Mouse (Mus musculus) spleen, postnatal 10 days (tissue): Measurements from ENCODE around the gene Rbm4b.

Experiments used
- DNase-seq, 2 experiments: peaks; one replicate each; pipeline ENCODE4 v3.0.0; 2021 to 2022; ENCODE audit warnings: low spot score in 2 of 2

Rbm4b gene

DNA sequence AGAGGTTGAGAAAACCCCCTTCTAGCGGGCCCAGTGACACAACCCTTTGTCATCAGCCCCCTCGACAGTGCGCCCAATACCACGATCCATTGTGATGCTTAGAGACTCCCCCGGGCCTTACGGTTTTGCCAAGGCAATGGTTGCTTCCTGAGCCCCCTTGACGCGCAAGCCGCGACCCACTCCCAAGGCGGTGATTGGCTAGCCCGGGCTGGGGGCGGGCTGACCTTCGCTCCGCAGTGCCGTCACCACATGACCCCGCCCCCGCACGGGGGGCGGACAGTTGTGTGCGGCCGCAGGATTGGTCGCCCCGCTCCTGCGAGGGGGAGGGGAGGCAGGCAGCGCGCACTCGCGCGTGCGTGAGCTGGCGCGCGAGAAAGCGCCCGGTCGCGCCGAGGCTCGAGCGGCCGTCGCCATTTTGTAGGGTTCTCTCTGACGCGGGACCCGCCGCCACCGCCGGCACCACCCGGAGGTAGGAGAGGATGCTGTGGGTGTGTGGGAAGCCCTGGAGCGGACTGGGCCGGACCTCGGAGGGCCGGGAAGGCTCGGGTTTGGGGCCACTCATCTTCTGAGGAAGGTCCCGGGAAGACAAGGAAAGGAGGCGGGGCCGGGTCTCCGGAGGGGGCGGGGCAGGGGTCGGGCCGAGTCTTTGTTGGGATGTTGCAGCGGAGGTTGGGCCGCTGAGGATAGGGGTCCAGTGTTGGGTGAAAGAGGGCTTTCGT lies at the start of gene Rbm4b:
Gene Rbm4b, plus strand, starts transcription at position 305 of the 719 bp plus-strand sequence.
- peak; percentile 89 to 95 for DNase-seq

DNA sequence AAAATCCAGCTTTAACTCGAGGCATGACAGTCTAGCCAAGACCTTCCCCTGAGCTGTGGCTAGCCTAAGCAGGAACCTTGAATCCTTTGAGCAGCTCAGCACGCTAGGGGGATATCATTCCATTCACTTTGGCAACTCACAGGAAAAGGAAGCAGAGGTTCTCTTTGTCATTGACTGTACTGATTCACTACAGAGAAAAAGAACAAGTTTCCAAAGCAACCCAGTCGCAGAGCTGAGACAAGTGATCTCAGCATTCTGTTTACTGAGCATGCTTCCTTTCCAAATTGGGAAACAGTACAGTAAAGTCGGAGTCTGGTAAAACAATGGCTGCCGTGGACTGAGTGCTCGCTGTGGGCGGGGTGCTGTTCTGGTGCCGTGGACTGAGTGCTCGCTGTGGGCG lies 47.5 kb upstream of the Rbm4b start:
- DNase-seq: no peak

DNA sequence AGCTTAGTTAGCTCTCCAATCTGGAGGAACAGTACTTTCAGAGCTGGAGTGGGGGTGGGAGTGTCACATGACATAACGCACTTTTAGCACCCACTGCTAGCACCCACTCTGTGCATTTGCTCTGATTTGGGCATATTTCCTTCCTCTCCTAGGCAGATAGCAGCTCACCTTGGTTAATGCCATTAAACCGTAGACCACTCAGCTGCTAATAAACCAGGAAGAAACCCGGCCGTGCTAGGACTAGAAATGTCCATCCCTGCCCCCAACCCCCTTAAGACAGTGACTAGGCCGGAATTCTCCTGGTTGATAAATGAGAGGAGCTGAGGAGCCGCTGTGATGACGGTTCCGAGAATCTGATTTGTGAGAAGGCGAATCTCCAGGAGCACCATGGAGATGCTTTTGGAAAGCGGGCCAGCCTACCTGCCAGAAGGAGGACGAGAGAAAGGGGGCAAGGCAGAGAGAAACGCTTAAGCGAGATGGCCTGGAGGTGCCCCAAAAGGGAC lies 45.1 kb upstream of the Rbm4b start, which contains the start of gene Sptbn2:
Gene Sptbn2, plus strand, starts transcription at position 70 of the 503 bp plus-strand sequence.
- DNase-seq: no peak

DNA sequence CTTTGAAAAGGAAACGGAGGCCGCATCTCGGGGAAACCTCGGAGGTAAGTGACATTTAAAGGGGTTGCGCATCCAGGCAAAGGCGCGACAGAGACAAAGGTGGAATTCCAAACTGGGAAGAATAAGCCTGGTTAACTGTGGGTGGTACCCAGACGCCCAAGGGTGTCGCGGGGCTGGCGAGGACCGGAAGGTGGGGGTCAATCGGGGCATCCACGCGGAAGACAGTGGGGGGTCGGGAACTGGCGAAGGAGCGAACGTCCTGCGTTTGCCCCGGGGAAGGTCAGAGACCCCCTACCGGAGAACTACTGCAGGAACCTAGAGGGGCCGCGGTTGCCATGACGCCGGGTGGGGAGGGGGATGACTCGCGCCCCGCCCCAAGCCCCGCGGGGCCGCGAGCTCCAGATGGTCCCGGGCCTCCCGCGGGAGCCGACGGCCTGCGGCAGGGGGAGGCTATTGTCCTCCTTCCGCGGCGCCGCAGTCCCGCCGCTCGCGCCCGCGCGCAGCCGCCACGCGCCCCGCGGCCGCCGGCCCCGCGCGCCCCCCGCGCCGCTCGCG lies 44.6 kb upstream of the Rbm4b start:
- no peak for DNase-seq

DNA sequence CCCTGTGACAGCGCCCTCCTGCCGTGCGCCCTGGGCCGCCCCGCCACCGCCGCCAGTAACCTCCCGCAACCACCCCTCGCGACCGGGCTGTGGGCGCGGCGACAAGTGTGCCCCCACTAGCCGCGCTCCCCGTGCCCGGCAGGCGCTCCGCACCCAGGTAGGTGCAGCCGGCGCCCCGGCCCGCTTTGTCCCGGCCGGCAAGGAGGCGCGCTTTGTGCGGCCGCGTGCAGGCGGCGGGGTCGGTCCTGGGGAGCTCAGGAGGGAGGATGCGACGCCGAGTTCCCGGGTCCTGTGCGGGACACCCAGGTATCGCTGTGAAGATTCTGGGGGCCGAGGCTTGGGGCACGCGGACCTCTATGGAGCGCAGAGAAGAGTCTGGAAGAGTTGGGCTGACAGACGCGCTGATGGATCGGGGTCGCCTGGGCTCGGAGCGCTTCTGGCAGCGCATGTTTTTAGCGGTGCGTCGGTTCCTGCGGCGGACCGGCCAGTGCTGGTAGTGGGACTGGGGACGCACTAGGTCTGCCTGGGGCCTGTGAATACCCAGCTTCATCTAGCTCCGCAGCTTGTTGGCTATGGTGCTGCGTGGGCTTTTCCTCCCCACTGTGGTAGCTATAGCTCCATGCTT lies 44.0 kb upstream of the Rbm4b start:
- no peak for DNase-seq

DNA sequence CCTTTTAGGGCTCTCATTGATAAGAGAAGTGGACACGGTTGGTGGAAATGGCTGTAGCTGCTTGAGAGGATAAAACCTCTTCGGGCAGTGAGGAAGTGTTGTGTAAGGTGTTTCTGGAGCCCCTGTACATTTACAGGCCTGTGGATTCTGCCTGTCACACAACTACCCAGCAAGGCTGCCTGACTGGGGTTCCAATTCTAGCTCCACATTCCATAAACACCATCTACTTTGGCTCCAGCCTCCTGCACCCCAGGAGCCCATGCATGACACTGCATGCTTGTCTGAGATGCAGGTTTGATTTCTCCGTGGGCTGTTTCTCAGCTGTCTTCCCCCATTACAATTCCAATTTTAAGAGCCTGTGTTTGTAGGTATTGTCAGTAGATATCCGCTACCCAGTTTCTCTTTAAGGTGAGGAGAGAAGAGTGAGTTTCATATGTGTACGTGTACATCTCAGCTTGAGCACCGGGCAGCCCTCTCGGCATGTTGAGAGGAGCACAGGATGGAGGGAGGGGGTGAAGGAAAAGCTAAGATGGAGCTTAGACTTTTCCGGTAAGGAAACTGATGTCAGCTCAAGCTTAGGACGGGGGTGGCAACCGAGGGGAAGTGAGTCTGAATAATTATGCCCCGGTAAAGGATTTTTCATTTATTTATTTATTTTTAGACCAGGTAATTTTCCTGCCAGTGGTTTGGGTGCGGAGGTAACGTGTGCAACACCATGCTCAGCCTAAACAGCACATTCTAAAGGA lies 43.3 kb upstream of the Rbm4b start:
- no peak for DNase-seq

DNA sequence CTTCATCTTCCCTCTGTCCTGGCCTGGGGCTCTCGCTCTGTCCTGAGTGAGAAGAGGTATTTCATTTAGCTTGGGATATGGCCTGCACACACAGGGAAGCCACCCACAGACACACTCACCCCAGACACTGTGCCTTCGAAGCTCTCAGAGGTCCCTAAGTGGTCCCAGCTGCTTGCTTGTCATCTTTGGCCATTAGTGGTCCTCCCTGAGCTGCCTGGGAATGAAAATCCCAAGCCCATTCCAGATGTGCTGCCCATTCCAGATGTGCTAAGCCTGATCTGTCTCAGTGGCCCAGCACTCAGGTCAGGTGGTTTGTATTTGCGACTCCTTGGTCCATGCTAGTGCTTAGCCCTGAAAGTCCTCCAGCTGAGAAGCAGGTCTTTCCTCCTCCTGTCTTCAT lies 42.4 kb upstream of the Rbm4b start:
- no peak for DNase-seq

DNA sequence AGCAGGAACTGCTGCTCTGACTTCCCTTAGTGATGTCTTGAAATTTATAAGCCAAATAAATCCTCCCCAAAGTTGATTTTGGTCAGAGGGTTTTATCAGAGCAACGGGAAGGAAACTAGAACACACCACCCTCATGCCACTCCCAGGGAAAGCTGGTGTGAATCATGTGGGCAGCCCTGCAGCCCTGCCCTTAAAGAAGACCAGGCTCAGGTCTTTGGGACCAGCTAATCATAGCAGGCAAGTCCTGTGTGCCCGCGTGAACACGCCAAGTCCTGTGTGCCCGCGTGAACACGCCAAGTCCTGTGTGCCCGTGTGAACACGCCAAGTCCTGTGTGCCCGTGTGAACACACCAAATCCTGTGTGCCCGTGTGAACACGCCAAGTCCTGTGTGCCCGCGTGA lies 39.5 kb upstream of the Rbm4b start:
- no peak for DNase-seq

DNA sequence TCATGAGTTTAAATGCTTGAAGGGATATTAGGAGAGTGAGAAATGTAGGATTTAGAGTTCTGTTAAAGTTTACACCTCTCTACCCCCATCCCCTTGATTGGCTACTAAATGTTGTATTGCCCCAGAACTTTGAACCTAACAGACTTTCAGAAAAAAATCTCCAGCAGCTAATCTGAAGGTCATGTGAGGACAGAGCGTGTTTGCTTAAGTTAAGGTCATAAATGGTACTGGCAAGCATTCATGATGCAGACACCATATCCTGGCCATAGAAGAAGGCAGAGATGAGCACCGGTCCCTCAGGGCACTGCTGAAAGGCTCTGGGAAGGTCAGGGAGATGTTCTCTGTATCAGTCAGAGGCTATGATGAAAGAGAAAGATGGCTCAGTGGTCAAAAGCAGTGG lies 39.0 kb upstream of the Rbm4b start:
- no peak for DNase-seq

DNA sequence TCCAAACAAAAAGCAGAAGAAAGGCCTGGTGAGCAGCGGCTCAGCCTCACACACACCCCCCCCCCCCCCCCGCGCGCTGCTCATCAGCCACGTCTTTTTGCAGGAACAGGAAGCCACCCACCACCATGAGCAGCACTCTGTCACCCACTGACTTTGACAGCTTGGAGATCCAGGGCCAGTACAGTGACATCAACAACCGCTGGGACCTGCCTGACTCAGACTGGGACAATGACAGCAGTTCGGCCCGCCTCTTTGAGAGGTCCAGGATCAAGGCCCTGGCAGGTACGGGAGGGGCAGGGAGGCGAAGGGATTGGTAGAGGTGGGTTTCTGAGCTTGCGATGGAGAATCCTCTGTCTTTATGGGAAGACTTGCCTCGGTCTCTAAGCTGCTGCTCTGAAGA lies 37.6 kb upstream of the Rbm4b start:
- no peak for DNase-seq

DNA sequence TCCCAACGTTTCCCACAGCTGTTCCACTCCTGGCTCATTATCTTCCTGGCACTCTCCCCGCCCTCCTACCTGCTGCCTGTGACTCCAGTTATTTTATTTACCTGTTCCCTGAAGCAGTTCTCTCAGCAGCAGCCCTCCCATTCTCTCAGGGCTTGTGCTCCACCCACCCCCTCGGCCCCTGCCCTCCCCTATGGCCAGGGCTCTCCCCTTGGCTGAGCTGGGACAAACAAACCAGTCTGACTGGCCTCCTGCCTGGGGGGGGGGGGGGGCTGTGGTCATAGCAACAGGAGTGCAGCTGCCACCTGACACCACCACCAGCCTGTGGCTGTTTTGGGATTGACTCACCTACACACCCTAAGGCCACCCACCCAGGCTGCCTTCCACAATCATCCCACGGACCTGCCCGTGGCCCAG lies 36.9 kb upstream of the Rbm4b start:
- DNase-seq: no peak

DNA sequence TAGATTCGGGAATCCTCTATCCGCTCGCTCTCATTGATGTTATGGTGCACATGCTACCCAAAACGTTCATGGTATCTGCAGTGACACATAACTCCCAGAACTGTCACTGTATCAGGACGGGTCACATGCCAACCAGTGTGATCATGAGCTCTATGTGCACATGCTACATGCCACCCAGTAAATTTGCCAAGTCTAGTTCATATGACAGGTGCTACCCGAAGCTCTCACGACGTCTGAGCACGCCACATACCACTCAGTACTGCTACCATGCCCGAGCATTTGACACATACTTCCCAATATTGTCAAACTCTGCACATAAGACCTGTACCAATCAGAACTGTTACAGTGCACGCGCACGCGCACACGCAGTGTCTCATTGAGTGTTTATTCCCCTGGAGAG lies 36.2 kb upstream of the Rbm4b start:
- no peak for DNase-seq

DNA sequence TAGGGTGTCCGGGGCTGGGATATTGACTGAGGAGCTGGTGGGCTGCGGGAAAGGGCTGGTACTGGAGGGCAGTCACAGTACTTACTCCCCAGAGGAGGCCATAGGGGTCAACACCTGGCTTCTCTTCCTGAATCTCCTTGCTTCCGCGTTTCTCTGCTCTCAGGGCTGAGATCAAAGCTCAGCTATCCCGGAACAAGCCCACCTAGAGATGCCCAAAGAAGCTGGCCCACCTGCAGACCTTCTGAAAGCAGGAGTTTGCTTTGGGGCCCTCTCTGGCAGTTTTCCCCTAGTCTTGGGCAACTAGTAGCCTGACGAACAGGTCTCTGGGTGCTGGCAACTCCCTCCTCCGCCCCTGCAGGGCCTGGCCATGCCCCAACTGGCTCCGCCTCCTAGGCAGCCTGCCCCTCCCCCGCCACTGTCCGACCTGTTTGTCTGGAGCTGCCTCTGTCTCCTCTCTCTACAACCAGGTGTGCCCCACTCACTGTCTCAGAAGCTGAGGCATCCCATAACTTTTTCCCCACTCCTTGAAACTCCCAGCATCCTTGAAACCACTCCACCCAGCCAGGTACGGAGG lies 35.5 kb upstream of the Rbm4b start:
- DNase-seq: no peak

DNA sequence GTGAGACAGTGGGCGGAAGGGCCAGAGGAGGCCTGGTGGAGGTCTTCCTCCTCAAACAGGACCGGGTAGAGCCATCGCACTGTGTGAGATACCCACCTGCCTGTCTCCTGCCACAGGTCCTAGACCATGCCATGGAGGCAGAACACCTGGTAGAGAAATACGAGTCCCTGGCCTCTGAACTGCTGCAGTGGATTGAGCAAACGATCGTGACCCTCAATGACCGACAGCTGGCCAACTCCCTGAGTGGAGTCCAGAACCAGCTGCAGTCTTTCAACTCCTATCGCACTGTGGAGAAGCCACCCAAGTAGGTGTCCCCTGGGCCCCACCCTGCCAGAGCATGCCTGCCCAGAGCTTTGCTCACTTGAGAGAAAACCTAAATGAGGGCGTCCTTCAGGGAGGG lies 27.1 kb upstream of the Rbm4b start:
- DNase-seq: no peak

DNA sequence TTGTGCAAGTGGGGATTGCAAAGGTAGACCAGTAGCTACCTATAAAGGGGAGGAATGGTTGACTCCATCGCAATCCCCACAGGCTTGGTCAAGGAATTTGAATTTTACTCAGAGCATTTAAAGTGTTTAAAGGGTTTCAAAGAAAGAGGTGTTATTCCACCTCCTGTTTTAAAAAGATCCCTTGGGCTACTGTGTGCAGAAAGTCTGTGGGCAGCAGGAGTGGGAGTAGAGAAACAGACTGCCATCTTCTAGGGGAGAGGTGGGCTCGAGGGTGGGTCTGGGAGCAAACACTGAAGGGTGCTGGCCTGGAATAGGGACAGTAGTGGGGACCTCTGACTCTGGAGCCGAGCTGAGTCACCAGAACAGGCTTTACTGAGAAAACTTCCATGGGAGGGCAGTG lies 23.2 kb upstream of the Rbm4b start:
- DNase-seq: no peak

DNA sequence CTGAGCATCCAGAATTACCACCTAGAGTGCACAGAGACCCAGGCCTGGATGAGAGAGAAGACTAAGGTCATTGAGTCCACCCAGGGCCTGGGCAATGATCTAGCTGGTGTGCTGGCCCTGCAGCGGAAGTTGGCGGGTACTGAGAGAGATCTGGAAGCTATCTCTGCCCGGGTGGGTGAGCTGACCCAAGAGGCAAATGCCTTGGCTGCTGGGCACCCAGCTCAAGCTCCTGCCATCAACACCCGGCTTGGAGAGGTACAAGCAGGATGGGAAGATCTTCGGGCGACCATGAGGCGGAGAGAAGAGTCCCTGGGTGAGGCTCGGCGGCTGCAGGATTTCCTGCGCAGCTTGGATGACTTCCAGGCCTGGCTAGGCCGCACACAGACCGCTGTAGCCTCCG lies 18.4 kb upstream of the Rbm4b start:
- DNase-seq: no peak

DNA sequence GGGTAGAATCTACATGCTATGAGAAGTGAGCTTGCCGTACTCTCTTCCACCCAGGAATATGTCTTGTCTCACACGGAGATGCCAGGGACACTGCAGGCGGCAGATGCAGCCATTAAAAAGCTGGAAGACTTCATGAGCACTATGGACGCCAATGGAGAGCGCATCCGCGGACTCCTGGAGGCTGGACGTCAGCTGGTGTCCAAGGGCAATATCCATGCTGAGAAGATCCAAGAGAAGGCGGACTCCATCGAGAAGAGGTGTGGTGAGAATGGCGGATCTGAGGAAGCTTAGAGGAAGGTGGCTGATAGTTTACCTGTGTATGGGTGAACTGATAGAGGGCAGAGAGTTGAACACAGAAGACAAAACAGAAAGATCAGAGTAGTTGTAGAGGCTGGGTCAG lies 17.2 kb upstream of the Rbm4b start:
- DNase-seq: no peak

DNA sequence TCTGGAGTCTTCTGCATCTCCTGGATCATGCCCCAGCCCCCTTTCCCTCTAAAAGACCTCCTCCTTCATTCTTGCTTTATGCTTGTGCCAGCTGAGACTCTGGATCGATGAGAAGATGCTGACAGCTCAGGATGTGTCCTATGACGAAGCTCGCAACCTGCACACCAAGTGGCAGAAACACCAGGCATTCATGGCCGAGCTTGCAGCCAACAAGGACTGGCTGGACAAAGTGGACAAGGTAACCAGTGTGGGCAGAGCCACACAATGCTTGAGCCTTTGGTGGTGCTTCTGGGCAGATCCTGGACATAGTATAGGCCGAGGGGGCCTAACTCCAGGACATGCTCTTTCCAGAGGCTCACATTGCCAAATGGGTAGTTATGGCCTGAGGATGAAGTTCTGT lies 16.5 kb upstream of the Rbm4b start:
- no peak for DNase-seq

DNA sequence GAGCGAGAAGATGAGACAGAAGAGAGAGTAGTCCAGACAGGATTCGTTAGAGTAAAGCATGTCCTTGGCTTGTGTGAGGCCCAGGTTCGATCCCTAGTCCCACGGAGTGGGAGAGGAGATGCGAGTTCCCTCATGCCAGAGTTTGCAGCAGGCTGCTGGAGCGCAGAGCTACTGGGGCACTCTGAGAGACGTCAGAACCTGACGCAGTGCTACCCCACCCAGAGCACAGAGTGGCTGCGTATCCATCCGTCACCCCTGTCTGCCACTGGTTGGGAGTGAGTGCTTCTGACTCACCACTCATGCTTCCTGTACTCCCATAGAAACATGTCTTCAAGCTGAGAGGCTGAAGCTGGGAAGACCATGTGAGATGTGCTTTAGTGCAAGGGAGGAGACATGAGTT lies 14.8 kb upstream of the Rbm4b start:
- no peak for DNase-seq

DNA sequence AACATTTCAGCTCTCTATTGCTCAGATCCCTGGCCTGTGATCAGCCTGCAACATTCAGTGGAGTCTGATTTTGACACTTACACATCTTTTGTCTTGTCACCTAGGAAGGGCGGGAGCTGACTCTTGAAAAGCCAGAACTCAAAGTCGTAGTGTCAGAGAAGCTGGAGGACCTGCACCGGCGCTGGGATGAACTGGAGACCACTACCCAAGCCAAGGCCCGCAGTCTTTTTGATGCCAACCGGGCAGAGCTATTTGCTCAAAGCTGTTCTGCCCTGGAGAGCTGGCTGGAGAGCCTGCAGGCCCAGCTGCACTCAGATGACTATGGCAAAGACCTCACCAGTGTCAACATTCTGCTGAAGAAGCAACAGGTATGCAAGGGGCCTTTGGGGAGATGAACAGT lies 14.1 kb upstream of the Rbm4b start:
- no peak for DNase-seq

DNA sequence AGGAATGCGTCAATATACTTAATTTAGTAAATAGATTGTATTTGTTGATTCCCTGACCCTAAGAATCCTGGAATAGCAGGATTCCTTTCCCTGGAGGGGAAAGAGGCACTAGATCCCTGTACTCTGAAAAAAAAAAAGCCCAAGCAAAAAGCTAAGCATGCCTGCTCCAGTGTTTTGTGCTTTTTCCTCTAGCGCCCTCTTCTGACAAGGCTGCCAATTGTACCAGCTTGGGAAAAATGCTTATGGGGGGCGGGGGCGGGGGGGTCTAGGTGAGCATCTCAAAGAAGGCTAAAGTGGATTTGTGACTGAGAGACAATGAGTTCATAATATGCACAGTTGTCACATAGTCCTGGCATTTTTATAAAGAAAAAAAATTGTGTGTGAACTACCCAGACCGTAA lies 12.8 kb upstream of the Rbm4b start:
- peak in 1 of 2 experiments; percentile 25 for DNase-seq

DNA sequence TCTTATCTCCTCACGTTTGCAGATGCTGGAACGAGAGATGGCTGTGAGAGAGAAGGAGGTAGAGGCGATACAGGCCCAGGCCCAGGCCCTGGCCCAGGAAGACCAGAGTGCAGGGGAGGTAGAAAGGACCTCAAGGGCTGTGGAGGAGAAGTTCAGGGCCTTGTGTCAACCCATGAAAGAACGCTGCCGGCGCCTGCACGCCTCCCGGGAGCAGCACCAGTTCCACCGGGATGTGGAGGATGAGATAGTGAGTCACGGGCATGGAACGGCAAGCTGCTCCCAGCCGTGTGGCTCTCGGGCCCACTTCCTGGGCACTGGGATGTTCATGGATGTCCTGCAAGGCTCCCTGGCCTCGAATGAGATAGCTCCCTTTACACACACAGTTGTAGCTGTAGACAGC lies 12.3 kb upstream of the Rbm4b start:
- no peak for DNase-seq
